Mouse (Mus musculus) lung, adult 18-20 months (tissue): ENCODE results near the gene Rpl29.

Experiments
- DNase-seq, 2 experiments: peaks; one replicate each; pipeline ENCODE4 v3.0.0; 2022; ENCODE audit warnings: mixed read lengths in 2 of 2

Gene Rpl29

DNA sequence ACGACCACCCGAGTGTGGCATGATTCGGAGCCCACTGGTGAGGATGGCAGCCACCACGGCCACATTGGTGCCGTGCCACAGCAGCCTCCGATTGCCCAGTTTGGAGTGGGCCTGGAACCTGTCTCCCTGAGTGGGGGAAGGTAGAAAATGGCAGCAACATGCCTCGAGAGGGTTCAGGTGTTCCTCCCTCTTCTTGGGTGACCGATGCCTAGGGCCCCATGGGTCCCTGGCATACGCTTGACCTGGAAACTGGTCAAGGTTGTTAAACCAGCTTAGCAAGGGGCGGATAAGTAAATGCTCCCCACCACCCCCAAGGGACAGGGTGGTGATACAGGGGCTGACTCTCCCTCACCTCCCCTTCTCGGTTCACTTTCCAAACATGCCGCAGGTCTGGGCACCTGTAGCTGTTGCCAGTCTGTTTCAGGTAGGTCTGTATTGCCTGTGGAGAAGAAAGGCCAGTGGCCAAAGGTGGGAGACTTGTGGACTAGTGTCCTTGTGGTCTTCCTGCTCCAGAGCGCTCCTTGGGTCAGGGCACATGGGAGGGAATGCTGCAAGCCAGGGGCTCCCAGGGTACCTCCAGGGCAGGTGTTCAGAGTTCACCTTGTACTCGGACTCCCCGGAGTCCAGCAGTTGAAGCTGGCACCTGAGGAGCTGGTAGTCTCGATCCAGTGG is 44.0 kb downstream of the Rpl29 start:
- no peak for DNase-seq

DNA sequence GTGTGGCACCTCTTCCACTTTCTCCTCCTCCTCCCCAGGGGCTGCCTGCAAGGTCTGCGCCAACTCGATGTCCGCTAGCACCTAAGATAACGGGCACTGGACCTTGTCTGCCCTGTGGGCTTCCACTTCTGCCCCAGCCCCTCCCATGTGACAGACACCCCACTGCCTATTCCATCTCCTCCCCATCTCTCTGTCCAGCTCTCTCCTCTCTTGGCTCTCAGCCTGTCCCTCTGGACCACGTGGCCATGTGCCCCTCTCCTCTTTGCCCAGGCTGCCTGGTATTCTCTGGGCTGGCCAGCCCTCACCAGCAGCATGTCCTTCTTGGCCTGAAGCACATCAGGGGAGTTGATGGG is 44.5 kb downstream of the Rpl29 start:
- no peak for DNase-seq

GRCm38 (mm10) chr9:106474456-106474855 is 45.2 kb downstream of the Rpl29 start:
- DNase-seq: peak; percentile 76 to 81

DNA sequence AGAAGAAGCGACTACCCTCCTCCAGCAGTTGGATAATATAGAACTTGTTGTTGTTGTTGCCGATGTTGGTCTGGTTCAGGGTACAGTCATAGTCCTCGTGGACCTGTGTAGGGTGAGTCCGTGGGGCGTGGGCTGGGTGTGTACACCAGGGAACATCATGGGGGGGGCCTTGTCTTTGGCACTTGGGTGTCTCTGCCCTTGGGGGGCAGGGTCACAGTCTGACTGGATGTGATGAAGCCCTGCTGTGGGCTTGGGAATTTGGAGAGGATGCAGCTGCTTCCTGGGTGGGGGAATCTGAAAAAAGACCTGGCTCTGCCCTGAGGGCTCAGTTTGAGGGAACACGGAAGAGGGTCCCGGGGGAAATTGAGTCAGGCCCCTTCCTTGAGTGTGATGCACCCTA is 45.8 kb downstream of the Rpl29 start:
- peak; percentile 44 to 64 for DNase-seq

GRCm38 (mm10) chr9:106475663-106476001 is 46.4 kb downstream of the Rpl29 start, which contains the start of gene Rrp9:
Gene Rrp9 (plus strand): TSS chr9:106475963.
- DNase-seq: no peak

DNA sequence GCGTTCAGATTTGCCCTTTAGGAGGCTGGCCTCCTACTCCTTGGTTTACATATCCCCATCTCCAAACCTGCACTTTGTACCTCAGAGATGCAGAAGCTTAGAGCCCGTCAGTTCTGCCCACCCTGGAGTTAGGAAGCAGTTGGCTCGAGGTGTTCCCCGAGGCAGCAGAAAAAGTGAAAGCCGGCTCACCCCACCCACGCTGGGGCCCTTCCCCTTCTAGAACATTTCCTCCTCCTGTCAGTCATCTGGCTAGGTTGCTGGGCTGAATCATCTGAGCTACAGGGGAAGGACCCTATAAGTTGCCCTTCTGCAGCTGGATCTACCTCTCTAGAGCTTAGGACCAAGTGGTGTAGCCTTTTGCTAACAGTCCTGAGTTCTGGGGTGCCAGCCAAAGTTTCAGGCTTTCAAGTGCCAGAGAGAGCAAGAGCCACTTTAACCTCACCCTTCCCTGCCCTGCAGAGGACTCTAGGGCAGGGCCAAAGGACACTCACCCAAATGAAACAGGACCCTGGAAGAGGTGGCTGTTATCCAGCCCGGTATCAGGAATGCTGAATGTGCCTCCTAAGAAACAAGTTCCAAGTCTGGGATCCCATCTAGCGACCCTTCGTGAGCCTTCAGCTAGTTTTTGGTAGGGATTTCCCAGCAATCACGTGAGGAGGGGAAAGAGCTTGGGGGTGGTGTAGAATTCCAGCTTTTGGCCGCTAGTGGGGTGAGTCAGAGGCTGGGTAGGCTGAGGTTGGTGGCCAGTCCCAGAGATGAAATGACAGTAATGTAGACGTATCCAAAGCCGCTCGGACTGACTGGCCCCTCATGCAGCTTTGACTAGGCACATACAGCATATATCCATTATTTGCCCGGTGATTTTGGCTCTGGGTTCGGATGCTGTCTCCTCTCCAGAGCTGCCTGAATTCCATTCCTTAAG is 47.0 kb downstream of the Rpl29 start:
- DNase-seq: peak; percentile 85 to 88

- peak; percentile 100 for DNase-seq
These were observed 47.8 kb downstream of the Rpl29 start, which contains the start of gene Parp3 for GRCm38 (mm10) chr9:106476924-106477484. Gene Parp3 (minus strand): TSS chr9:106476949.

DNA sequence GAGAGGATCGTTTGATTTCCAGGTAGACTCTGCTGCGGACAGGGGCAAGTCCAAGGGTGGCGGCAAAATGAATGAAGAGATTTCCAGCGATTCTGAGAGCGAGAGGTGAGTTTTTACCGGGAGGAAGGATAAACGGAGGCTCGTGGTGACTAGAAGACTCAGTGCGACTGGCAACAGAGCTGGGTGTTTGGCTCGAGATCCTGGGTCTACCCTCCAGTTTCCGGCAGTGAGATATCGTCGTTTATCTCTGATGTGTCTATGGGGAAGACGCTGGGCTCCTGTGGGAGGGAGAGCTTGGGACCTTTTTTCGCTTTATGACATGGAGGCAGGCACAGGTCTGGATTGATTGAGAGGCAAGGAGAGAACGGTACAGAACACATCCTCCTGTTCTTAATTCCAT is 48.4 kb downstream of the Rpl29 start:
- peak in 1 of 2 experiments; percentile 3 for DNase-seq

DNA sequence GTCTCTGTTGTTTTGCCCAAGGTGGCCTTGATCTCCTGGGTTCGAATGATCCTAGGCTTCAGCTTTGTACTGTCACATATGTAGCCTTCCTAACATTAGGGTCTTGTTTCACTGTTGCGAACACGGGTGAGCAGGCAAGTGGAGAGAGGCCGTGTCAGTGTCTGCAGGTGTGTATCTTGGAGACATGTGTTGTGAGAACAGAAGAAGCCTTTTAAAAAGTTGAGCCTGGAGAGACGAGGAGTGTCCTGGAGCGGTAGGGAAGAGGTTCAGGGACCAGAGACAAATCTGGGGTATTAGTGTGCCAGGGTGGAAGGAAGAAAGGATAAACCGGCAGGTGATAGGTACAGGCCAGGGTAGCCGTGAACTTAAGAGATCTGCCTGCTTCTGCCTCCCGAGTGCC is 48.8 kb downstream of the Rpl29 start:
- peak in 1 of 2 experiments; percentile 2 for DNase-seq

GRCm38 (mm10) chr9:106480541-106480940 is 51.3 kb downstream of the Rpl29 start:
- no peak for DNase-seq

- DNase-seq: peak in 1 of 2 experiments; percentile 2
These were observed 51.8 kb downstream of the Rpl29 start for GRCm38 (mm10) chr9:106481075-106481474.
